In the genomic region with DNA sequence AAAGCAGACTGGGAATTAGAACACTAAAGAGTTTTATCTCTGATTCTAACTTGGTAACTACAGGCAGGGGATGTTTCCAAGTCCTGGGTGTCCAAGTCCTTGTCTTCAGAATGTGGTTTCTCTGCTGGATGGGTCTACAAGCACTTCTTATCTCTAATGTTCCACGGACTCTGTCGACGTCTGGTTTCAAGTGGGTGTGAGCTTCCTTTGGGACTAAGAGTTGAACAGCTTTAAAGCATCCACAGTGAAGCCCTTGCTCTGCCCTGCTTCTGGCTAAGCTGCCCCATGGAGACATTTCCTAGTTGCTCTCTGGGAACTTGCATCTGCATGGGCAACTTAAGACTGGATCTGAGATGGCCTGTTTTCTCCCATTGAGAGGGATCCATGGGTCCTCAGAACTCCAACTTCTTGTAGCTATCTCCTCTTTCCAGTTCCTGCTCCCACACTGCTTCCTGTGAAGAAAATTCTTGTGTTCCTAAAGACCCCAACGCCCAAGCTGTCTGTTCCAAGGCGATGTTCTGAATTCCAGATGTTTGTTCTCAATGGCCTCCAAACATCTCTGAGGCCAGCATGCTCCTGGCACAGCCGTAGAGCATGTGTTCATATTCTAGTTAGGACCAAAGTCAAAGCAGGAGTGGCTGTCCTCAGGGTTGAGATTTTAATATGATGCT, we compare ENCODE assay signal across 18 mouse cellular contexts. TPM values are rescaled to one million over a fixed set of nuclear protein-coding genes. Genes with fewer than 3 reads are reported as not detected.
DNase-seq lines count a peak whose midpoint lies in the region; TF ChIP-seq lines count a peak whose summit lies in the region.
"Had no signal": no experiment of that assay in that cellular context is flagged by ENCODE, and none has a peak within 500 bp of the region (broad histone marks: within the 10 kb centered on the region; RNA-seq: fewer than 3 reads in every experiment).

No protein-coding gene starts in this region.

- H3K79me2 ChIP-seq in CH12.LX (replicated peaks; ENCODE audit: control insufficient read depth, extremely low read depth, insufficient read depth, poor library complexity, severe bottlenecking) = no peaks in the 10 kb centered on the region

- no peak overlapping the region for H3K9ac ChIP-seq in CH12.LX (ENCODE audit: insufficient read depth, low read depth)
- H3K9ac ChIP-seq: embryonic facial prominence, embryonic 12.5 days; midbrain, embryonic 15.5 days had no signal

- no peak for TF ChIP-seq RAD21 in CH12.LX (IDR thresholded peaks at IDR 0.05; ENCODE audit: low read depth, low read length)

- H3K4me3 ChIP-seq in kidney, adult 2 months (ENCODE audit: insufficient read depth, low read depth, low read length) = no peak overlapping the region
- H3K4me3 ChIP-seq in CH12.LX (replicated peaks in 1 of 3; ENCODE audit: low read depth in 2 of 3, low read length in 2 of 3, poor library complexity in 1 of 3) = no peak overlapping the region
- H3K4me3 ChIP-seq: embryonic facial prominence, embryonic 12.5 days; midbrain, embryonic 15.5 days had no signal

- H3K9me3 ChIP-seq in CH12.LX (replicated peaks; ENCODE audit: low read length) = peaks cover 4% of the 10 kb centered on the region
- H3K9me3 ChIP-seq: embryonic facial prominence, embryonic 12.5 days; G1E; midbrain, embryonic 15.5 days had no signal

- dilution Hi-C loops in CH12.LX (cut with MboI; ENCODE audit: extremely low pct_ligation_motif_present, extremely low pct_unique_long_range_greater_than_20kb, low sequenced_read_pairs) = no loop called here

- peaks cover 2% of the 10 kb centered on the region; the same call in 1 of the 2 replicates for H3K4me1 ChIP-seq in kidney, adult 2 months (ENCODE audit: control insufficient read depth, insufficient read depth, low read length)
- H3K4me1 ChIP-seq in CH12.LX (ENCODE audit: control insufficient read depth in 1 of 2, insufficient read depth in 2 of 2) = peaks cover 0 to 7% of the 10 kb centered on the region in 2 experiments; a peak in 2 of 4 replicates

- WGBS in kidney, adult 2 months = 78% methylated on average over 6 of the region's 6 CpGs

- no peaks in the 10 kb centered on the region for H3K27me3 ChIP-seq in kidney, adult 2 months (replicated peaks; ENCODE audit: control insufficient read depth, insufficient read depth, low read length)
- no peaks in the 10 kb centered on the region for H3K27me3 ChIP-seq in CH12.LX (replicated peaks)
- H3K27me3 ChIP-seq: embryonic facial prominence, embryonic 12.5 days; midbrain, embryonic 15.5 days had no signal

- no peak for TF ChIP-seq CTCF in kidney, adult 2 months (conservative IDR thresholded peaks at IDR 0.05; ENCODE audit: insufficient read depth, insufficient read length, low read depth, low read length)
- no peak for TF ChIP-seq CTCF in CH12.LX (conservative IDR thresholded peaks at IDR 0.05 in 1 of 2, IDR thresholded peaks at IDR 0.05 in 1 of 2; ENCODE audit: low read depth in 2 of 2, low read length in 2 of 2)

- in situ Hi-C loops in CH12.LX (cut with MboI; ENCODE audit: low pct_ligation_motif_present, low pct_unique_long_range_greater_than_20kb, low sequenced_read_pairs) = no loop called here

- DNase-seq in kidney, postnatal 10 days = peak; percentile 32
- DNase-seq in kidney, adult 2 months = no peak
- DNase-seq in CH12.LX (ENCODE audit: extremely low read depth) = no peak
- peak; percentile 34 to 41 for DNase-seq in gastrocnemius, adult 8-10 months (ENCODE audit: low spot score in 2 of 2)
- peak; percentile 63 to 76 for DNase-seq in heart, postnatal 10 days
- no peak for DNase-seq in right cerebral cortex, adult 18-20 months
- DNase-seq in ovary, adult 18-20 months (ENCODE audit: low spot score) = no peak
- DNase-seq in yolk sac, embryonic 10.5 days (ENCODE audit: low spot score) = no peak
- DNase-seq: cerebellum, adult 11-12 months; right cerebral cortex, postnatal 25 days had no signal

- 0 out of 2 replicates have a peak overlapping the region, but pooled peaks have one; percentile 18 for H3K4me2 ChIP-seq in CH12.LX (ENCODE audit: insufficient read depth, low read depth, poor library complexity, severe bottlenecking)
- H3K4me2 ChIP-seq: embryonic facial prominence, embryonic 12.5 days; liver, embryonic 11.5 days; midbrain, embryonic 15.5 days had no signal

- no peak for TF ChIP-seq POLR2A in kidney, adult 2 months (IDR thresholded peaks at IDR 0.05; ENCODE audit: low read depth, low read length)
- no peak for TF ChIP-seq POLR2A in CH12.LX (IDR thresholded peaks at IDR 0.05; ENCODE audit: low read depth, low read length)

- no peak overlapping the region for H3K27ac ChIP-seq in kidney, adult 2 months (ENCODE audit: insufficient read depth, low read depth, low read length)
- no peak overlapping the region for H3K27ac ChIP-seq in CH12.LX (ENCODE audit: insufficient read depth, low read depth)
- H3K27ac ChIP-seq: embryonic facial prominence, embryonic 12.5 days; midbrain, embryonic 15.5 days had no signal

- intact Hi-C loops in heart, postnatal 10 days (cut with DNase I) = no loop called here

- no peaks in the 10 kb centered on the region for H3K36me3 ChIP-seq in kidney, adult 2 months (ENCODE audit: control insufficient read depth, insufficient read depth, low read length)
- H3K36me3 ChIP-seq in CH12.LX (replicated peaks in 1 of 2; ENCODE audit: control insufficient read depth in 1 of 2, insufficient read depth in 1 of 2, low read length in 1 of 2) = no peaks in the 10 kb centered on the region
- H3K36me3 ChIP-seq: embryonic facial prominence, embryonic 12.5 days; G1E; midbrain, embryonic 15.5 days had no signal

- TF ChIP-seq EP300 in CH12.LX (IDR thresholded peaks at IDR 0.05; ENCODE audit: low read length) = no peak; the same call in 1 of the 2 replicates

TF ChIP-seq in CH12.LX, 34 proteins besides CTCF, POLR2A, EP300 and RAD21:
- TF ChIP-seq PAX5 (IDR thresholded peaks at IDR 0.05; ENCODE audit: low read length) (no peak), TCF12 (IDR thresholded peaks at IDR 0.05; ENCODE audit: low read depth, low read length) (no peak), JUN (IDR thresholded peaks at IDR 0.05; ENCODE audit: insufficient read depth, low read depth, low read length) (no peak), MYC (IDR thresholded peaks at IDR 0.05; ENCODE audit: low read depth, low read length) (no peak), ZKSCAN1 (IDR thresholded peaks at IDR 0.05; ENCODE audit: borderline replicate concordance, low read depth, low read length) (no peak), USF1 (IDR thresholded peaks at IDR 0.05; ENCODE audit: low read depth, low read length) (no peak), IRF4 (IDR thresholded peaks at IDR 0.05; ENCODE audit: low read depth, low read length) (no peak), ZNF384 (IDR thresholded peaks at IDR 0.05; ENCODE audit: low read depth, low read length) (no peak), SIN3A (IDR thresholded peaks at IDR 0.05; ENCODE audit: low read length) (no peak), CHD2 (IDR thresholded peaks at IDR 0.05; ENCODE audit: low read length) (no peak)

RNA-seq across cellular contexts. Expression of a gene that starts 26.8 kb away (rescaled TPM):
- polyA plus RNA-seq in kidney, adult 2 months (2012; rRNA removed) = 0.14 TPM in 1 of 2 replicates, not detected in the other
- total RNA-seq in CH12.LX (2012; rRNA removed) (not detected in 2 replicates), CH12.LX (2014; rRNA removed) (not detected in 2 replicates)
- not detected in 2 replicates for polyA plus RNA-seq in CH12.LX (2012; ENCODE audit: insufficient read length, low read depth)
- not detected for total RNA-seq in gastrocnemius, adult 8-10 months (2022)
- total RNA-seq in heart, postnatal 10 days (2021) = not detected
- total RNA-seq: adrenal gland, adult 18-20 months; left cerebral cortex, postnatal 14 days; megakaryocyte progenitor cell, adult 5-6 weeks had no signal
- polyA plus RNA-seq: G1E; kidney, embryonic 14.5 days; liver, embryonic 11.5 days; midbrain, embryonic 15.5 days had no signal

RNA-seq across cellular contexts. Expression of a gene that starts 45.0 kb away (rescaled TPM):
- polyA plus RNA-seq in kidney, adult 2 months (2012; rRNA removed) = 21.3 and 26.1 TPM in 2 replicates
- total RNA-seq in CH12.LX (2012; rRNA removed) (57.7 and 62.2 TPM in 2 replicates), CH12.LX (2014; rRNA removed) (68.7 and 71.2 TPM in 2 replicates)
- polyA plus RNA-seq in CH12.LX (2012; ENCODE audit: insufficient read length, low read depth) = 39.6 and 40.9 TPM in 2 replicates
- 1 to 10 TPM; 3.5 to 6.2 (median 5.3) TPM for total RNA-seq in gastrocnemius, adult 8-10 months (2022)
- 10 to 100 TPM; 18.4 to 24.4 TPM for total RNA-seq in heart, postnatal 10 days (2021)

Comparison
In these comparisons a context has a peak if more than half of its experiments do, and no peak if none do; other contexts are left out.
1. DNase-seq: peak in kidney, postnatal 10 days (single experiment), gastrocnemius, adult 8-10 months (2 of 2) and heart, postnatal 10 days (2 of 2); none in kidney, adult 2 months (single experiment), CH12.LX (single experiment), right cerebral cortex, adult 18-20 months (single experiment), ovary, adult 18-20 months (single experiment) and yolk sac, embryonic 10.5 days (single experiment).